Comparison of ENCODE assay signal across 15 mouse cellular contexts in the genomic region with DNA sequence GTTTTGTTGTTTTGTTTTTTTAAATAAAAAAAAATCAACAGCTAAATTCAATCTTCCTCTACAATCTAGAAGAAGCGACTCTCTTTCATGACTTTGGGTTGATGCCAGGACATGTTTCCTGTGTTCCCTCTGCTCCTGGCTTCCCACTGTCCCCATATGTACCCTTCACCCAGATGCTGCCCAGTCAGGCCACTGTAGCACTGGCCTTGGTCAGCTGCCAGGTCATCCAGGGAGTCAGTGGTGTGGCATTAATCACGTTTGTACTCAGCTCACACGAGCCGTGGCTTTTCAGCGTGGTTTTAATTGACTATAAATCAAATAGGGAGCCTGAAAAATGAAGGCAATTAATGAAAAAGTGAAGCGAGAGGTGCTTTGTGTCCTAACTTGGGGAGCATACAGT.
DNase-seq lines count a peak whose midpoint lies in the region; ATAC-seq and TF ChIP-seq lines count a peak whose summit lies in the region.
"Had no signal": no experiment of that assay in that cellular context is flagged by ENCODE, and none has a peak within 500 bp of the region (broad histone marks: within the 10 kb centered on the region; RNA-seq: fewer than 3 reads in every experiment).

No protein-coding gene starts in this region.

- H3K9ac ChIP-seq in forebrain, embryonic 12.5 days, result no peak overlapping the region
- H3K9ac ChIP-seq: hindbrain, embryonic 12.5 days; stomach, embryonic 15.5 days had no signal

- no peak for TF ChIP-seq CTCF in brain, embryonic 14.5 days (IDR thresholded peaks at IDR 0.05; ENCODE audit: borderline replicate concordance, extremely low read depth, insufficient read depth, insufficient read length)

- H3K27me3 ChIP-seq in forebrain, embryonic 10.5 days (ENCODE audit: poor library complexity, severe bottlenecking), result no peaks in the 10 kb centered on the region
- no peaks in the 10 kb centered on the region for H3K27me3 ChIP-seq in forebrain, embryonic 12.5 days
- H3K27me3 ChIP-seq: hindbrain, embryonic 12.5 days; stomach, embryonic 15.5 days had no signal

- H3K9me3 ChIP-seq in forebrain, embryonic 10.5 days, result no peaks in the 10 kb centered on the region
- H3K9me3 ChIP-seq in forebrain, embryonic 12.5 days, result no peaks in the 10 kb centered on the region
- H3K9me3 ChIP-seq: hindbrain, embryonic 12.5 days; stomach, embryonic 15.5 days had no signal

- no peak for TF ChIP-seq POLR2A in brain, embryonic 14.5 days (IDR thresholded peaks at IDR 0.05; ENCODE audit: borderline replicate concordance, extremely low read depth, insufficient read depth, insufficient read length, poor library complexity, severe bottlenecking)

- no peak overlapping the region for H3K4me3 ChIP-seq in forebrain, embryonic 10.5 days
- no peak overlapping the region for H3K4me3 ChIP-seq in forebrain, embryonic 12.5 days (replicated peaks)
- H3K4me3 ChIP-seq: heart, adult 2 months; hindbrain, embryonic 12.5 days; layer of hippocampus, adult 2 months; stomach, embryonic 15.5 days had no signal

- ATAC-seq in forebrain, embryonic 12.5 days (ENCODE audit: low FRiP score), result no peak

- DNase-seq in forebrain, embryonic 10.5 days (ENCODE audit: extremely low spot score, low spot score), result no peak
- DNase-seq in kidney, adult 9 months, result peak; percentile 7
- DNase-seq in kidney, adult 18-20 months, result no peak
- peak; percentile 82 for DNase-seq in adipocyte (ENCODE audit: low spot score)
- peak; percentile 19 for DNase-seq in brain, embryonic 14.5 days (ENCODE audit: low read depth)
- DNase-seq in urinary bladder, postnatal 14 days (ENCODE audit: low spot score), result no peak
- no peak for DNase-seq in left cerebral cortex, adult 8-10 months (ENCODE audit: low spot score in 2 of 2)
- DNase-seq: embryo, embryonic 11 days; thymus, postnatal 14 days had no signal

- peak overlapping the region; percentile 44; the same call in 1 of the 2 replicates for H3K27ac ChIP-seq in forebrain, embryonic 10.5 days
- no peak overlapping the region for H3K27ac ChIP-seq in forebrain, embryonic 12.5 days
- H3K27ac ChIP-seq: heart, adult 2 months; hindbrain, embryonic 12.5 days; layer of hippocampus, adult 2 months; stomach, embryonic 15.5 days had no signal

- WGBS in forebrain, embryonic 10.5 days, result 75% methylated on average over 6 of the region's 6 CpGs
- WGBS in forebrain, embryonic 12.5 days, result 56% methylated on average over 6 of the region's 6 CpGs

- H3K4me1 ChIP-seq in forebrain, embryonic 10.5 days, result peaks cover 21% of the 10 kb centered on the region
- peaks cover 8% of the 10 kb centered on the region; the same call in 1 of the 2 replicates for H3K4me1 ChIP-seq in forebrain, embryonic 12.5 days

- H3K4me2 ChIP-seq in forebrain, embryonic 12.5 days, result no peak overlapping the region
- H3K4me2 ChIP-seq: hindbrain, embryonic 12.5 days; liver, embryonic 11.5 days; stomach, embryonic 15.5 days had no signal

- no peaks in the 10 kb centered on the region for H3K36me3 ChIP-seq in forebrain, embryonic 10.5 days (replicated peaks)
- no peaks in the 10 kb centered on the region for H3K36me3 ChIP-seq in forebrain, embryonic 12.5 days (replicated peaks)
- H3K36me3 ChIP-seq: hindbrain, embryonic 12.5 days; stomach, embryonic 15.5 days had no signal

Comparison
In these comparisons a context has a peak if more than half of its experiments do, and no peak if none do; other contexts are left out.
1. DNase-seq: peak in kidney, adult 9 months (single experiment), adipocyte (single experiment) and brain, embryonic 14.5 days (single experiment); none in forebrain, embryonic 10.5 days (single experiment), kidney, adult 18-20 months (single experiment), urinary bladder, postnatal 14 days (single experiment) and left cerebral cortex, adult 8-10 months (0 of 2).